Mouse (Mus musculus): ENCODE results near the gene Csk. TPM values are rescaled to one million over a fixed set of nuclear protein-coding genes. Genes with fewer than 3 reads are reported as not detected.

The Csk gene
- polyA plus RNA-seq, 1 experiment from 2014 or later, result 13.1 TPM

- peaks cover 24% of the 10 kb centered on the region for H3K27me3 ChIP-seq (ENCODE audit: control insufficient read depth, insufficient read depth, low read length)
- H3K9me3 ChIP-seq (ENCODE audit: control insufficient read depth, low read length), result no peaks in the 10 kb centered on the region
- H3K27ac ChIP-seq (replicated peaks in 1 of 2; ENCODE audit: control insufficient read depth in 1 of 2, insufficient read depth in 1 of 2, low read depth in 2 of 2, low read length in 2 of 2), result no peak overlapping the region
- H3K36me3 ChIP-seq (ENCODE audit: control insufficient read depth, insufficient read depth, low read length), result peaks cover under 1% of the 10 kb centered on the region; the same call in 1 of the 2 replicates
- peaks cover 42 to 56% of the 10 kb centered on the region in 2 experiments for H3K4me1 ChIP-seq (ENCODE audit: control insufficient read depth in 2 of 2, insufficient read depth in 2 of 2, low read length in 2 of 2)
- H3K4me2 ChIP-seq (ENCODE audit: low read length), result no peak overlapping the region
- no peak overlapping the region for H3K4me3 ChIP-seq (ENCODE audit: control insufficient read depth in 1 of 2, insufficient read depth in 1 of 2, low read depth in 1 of 2, low read length in 2 of 2)
- ATAC-seq (ENCODE audit: insufficient number of reproducible peaks, insufficient read depth, low FRiP score, low read depth), result no peak
- H3K9ac ChIP-seq (ENCODE audit: low read length), result peak overlapping the region; percentile 17; the same call in 1 of the 2 replicates
- WGBS, result 21% methylated on average over 2 of the region's 2 CpGs
Measured at GRCm38 (mm10) chr9:57601353-57601706, 52.1 kb downstream of the Csk start.

- Histone ChIP-seq H3K36me3 (ENCODE audit: control insufficient read depth, insufficient read depth, low read length) (peaks cover 4% of the 10 kb centered on the region; the same call in 1 of the 2 replicates), H3K4me3 (ENCODE audit: control insufficient read depth in 1 of 2, insufficient read depth in 1 of 2, low read depth in 1 of 2, low read length in 2 of 2) (no peak overlapping the region), H3K4me2 (ENCODE audit: low read length) (no peak overlapping the region), H3K4me1 (ENCODE audit: control insufficient read depth in 2 of 2, insufficient read depth in 2 of 2, low read length in 2 of 2) (peaks cover 39 to 51% of the 10 kb centered on the region in 2 experiments), H3K9ac (ENCODE audit: low read length) (no peak overlapping the region), H3K27me3 (ENCODE audit: control insufficient read depth, insufficient read depth, low read length) (peaks cover 19% of the 10 kb centered on the region), H3K9me3 (ENCODE audit: control insufficient read depth, low read length) (no peaks in the 10 kb centered on the region), H3K27ac (replicated peaks in 1 of 2; ENCODE audit: control insufficient read depth in 1 of 2, insufficient read depth in 1 of 2, low read depth in 2 of 2, low read length in 2 of 2) (no peak overlapping the region)
- 2% methylated on average over 3 of the region's 3 CpGs for WGBS
- peak; percentile 32; the same call in 1 of the 2 replicates for ATAC-seq (ENCODE audit: insufficient number of reproducible peaks, insufficient read depth, low FRiP score, low read depth)
Measured at GRCm38 (mm10) chr9:57600620-57601352, 52.6 kb downstream of the Csk start.

- WGBS, result 64% methylated on average over 8 of the region's 8 CpGs
- no peak overlapping the region for H3K9ac ChIP-seq (ENCODE audit: low read length)
- ATAC-seq (ENCODE audit: insufficient number of reproducible peaks, insufficient read depth, low FRiP score, low read depth), result no peak
- peaks cover 40 to 51% of the 10 kb centered on the region in 2 experiments for H3K4me1 ChIP-seq (ENCODE audit: control insufficient read depth in 2 of 2, insufficient read depth in 2 of 2, low read length in 2 of 2)
- peaks cover 2% of the 10 kb centered on the region; the same call in 1 of the 2 replicates for H3K27me3 ChIP-seq (ENCODE audit: control insufficient read depth, insufficient read depth, low read length)
- no peak overlapping the region for H3K27ac ChIP-seq (replicated peaks in 1 of 2; ENCODE audit: control insufficient read depth in 1 of 2, insufficient read depth in 1 of 2, low read depth in 2 of 2, low read length in 2 of 2)
- no peaks in the 10 kb centered on the region for H3K9me3 ChIP-seq (ENCODE audit: control insufficient read depth, low read length)
- no peak overlapping the region for H3K4me2 ChIP-seq (ENCODE audit: low read length)
- no peak overlapping the region for H3K4me3 ChIP-seq (ENCODE audit: control insufficient read depth in 1 of 2, insufficient read depth in 1 of 2, low read depth in 1 of 2, low read length in 2 of 2)
- H3K36me3 ChIP-seq (ENCODE audit: control insufficient read depth, insufficient read depth, low read length), result peaks cover 20% of the 10 kb centered on the region
Measured at GRCm38 (mm10) chr9:57598851-57599563, 54.4 kb downstream of the Csk start.

GRCm38 (mm10) chr9:57597929-57598382, 55.5 kb downstream of the Csk start:
- no peak for ATAC-seq (ENCODE audit: insufficient number of reproducible peaks, insufficient read depth, low FRiP score, low read depth)
- Histone ChIP-seq H3K27ac (replicated peaks in 1 of 2; ENCODE audit: control insufficient read depth in 1 of 2, insufficient read depth in 1 of 2, low read depth in 2 of 2, low read length in 2 of 2) (no peak overlapping the region; a peak in 1 of 4 replicates), H3K9ac (ENCODE audit: low read length) (no peak overlapping the region), H3K4me3 (ENCODE audit: control insufficient read depth in 1 of 2, insufficient read depth in 1 of 2, low read depth in 1 of 2, low read length in 2 of 2) (no peak overlapping the region), H3K4me2 (ENCODE audit: low read length) (no peak overlapping the region), H3K27me3 (ENCODE audit: control insufficient read depth, insufficient read depth, low read length) (no peaks in the 10 kb centered on the region), H3K9me3 (ENCODE audit: control insufficient read depth, low read length) (no peaks in the 10 kb centered on the region), H3K36me3 (ENCODE audit: control insufficient read depth, insufficient read depth, low read length) (peaks cover 31% of the 10 kb centered on the region), H3K4me1 (ENCODE audit: control insufficient read depth in 2 of 2, insufficient read depth in 2 of 2, low read length in 2 of 2) (peaks cover 42 to 51% of the 10 kb centered on the region in 2 experiments)
- 16% methylated on average over 4 of the region's 4 CpGs for WGBS

- H3K27me3 ChIP-seq (ENCODE audit: control insufficient read depth, insufficient read depth, low read length), result no peaks in the 10 kb centered on the region
- no peak for ATAC-seq (ENCODE audit: insufficient number of reproducible peaks, insufficient read depth, low FRiP score, low read depth)
- 0 out of 2 replicates have a peak overlapping the region, but pooled peaks have one; percentile 27 for H3K9ac ChIP-seq (ENCODE audit: low read length)
- H3K36me3 ChIP-seq (ENCODE audit: control insufficient read depth, insufficient read depth, low read length), result peaks cover 38% of the 10 kb centered on the region
- H3K4me2 ChIP-seq (ENCODE audit: low read length), result no peak overlapping the region
- H3K4me3 ChIP-seq (ENCODE audit: control insufficient read depth in 1 of 2, insufficient read depth in 1 of 2, low read depth in 1 of 2, low read length in 2 of 2), result no peak overlapping the region
- no peak overlapping the region for H3K27ac ChIP-seq (replicated peaks in 1 of 2; ENCODE audit: control insufficient read depth in 1 of 2, insufficient read depth in 1 of 2, low read depth in 2 of 2, low read length in 2 of 2)
- H3K4me1 ChIP-seq (ENCODE audit: control insufficient read depth in 2 of 2, insufficient read depth in 2 of 2, low read length in 2 of 2), result peaks cover 41 to 48% of the 10 kb centered on the region in 2 experiments
- H3K9me3 ChIP-seq (ENCODE audit: control insufficient read depth, low read length), result no peaks in the 10 kb centered on the region
- 82% methylated on average over 8 of the region's 8 CpGs for WGBS
Measured at GRCm38 (mm10) chr9:57597265-57597664, 56.2 kb downstream of the Csk start.

GRCm38 (mm10) chr9:57594174-57594509, 59.3 kb downstream of the Csk start:
- Histone ChIP-seq H3K36me3 (ENCODE audit: control insufficient read depth, insufficient read depth, low read length) (peaks cover 50% of the 10 kb centered on the region), H3K27me3 (ENCODE audit: control insufficient read depth, insufficient read depth, low read length) (no peaks in the 10 kb centered on the region), H3K4me2 (ENCODE audit: low read length) (no peak overlapping the region), H3K27ac (replicated peaks in 1 of 2; ENCODE audit: control insufficient read depth in 1 of 2, insufficient read depth in 1 of 2, low read depth in 2 of 2, low read length in 2 of 2) (no peak overlapping the region), H3K9me3 (ENCODE audit: control insufficient read depth, low read length) (no peaks in the 10 kb centered on the region), H3K4me1 (ENCODE audit: control insufficient read depth in 2 of 2, insufficient read depth in 2 of 2, low read length in 2 of 2) (peaks cover 21 to 22% of the 10 kb centered on the region in 2 experiments), H3K9ac (ENCODE audit: low read length) (no peak overlapping the region), H3K4me3 (ENCODE audit: control insufficient read depth in 1 of 2, insufficient read depth in 1 of 2, low read depth in 1 of 2, low read length in 2 of 2) (no peak overlapping the region)
- ATAC-seq (ENCODE audit: insufficient number of reproducible peaks, insufficient read depth, low FRiP score, low read depth), result no peak
- WGBS, result 39% methylated on average over 9 of the region's 9 CpGs

GRCm38 (mm10) chr9:57593454-57594173, 59.8 kb downstream of the Csk start:
- Histone ChIP-seq H3K9ac (ENCODE audit: low read length) (no peak overlapping the region), H3K9me3 (ENCODE audit: control insufficient read depth, low read length) (no peaks in the 10 kb centered on the region), H3K4me2 (ENCODE audit: low read length) (no peak overlapping the region), H3K27ac (replicated peaks in 1 of 2; ENCODE audit: control insufficient read depth in 1 of 2, insufficient read depth in 1 of 2, low read depth in 2 of 2, low read length in 2 of 2) (no peak overlapping the region), H3K4me3 (ENCODE audit: control insufficient read depth in 1 of 2, insufficient read depth in 1 of 2, low read depth in 1 of 2, low read length in 2 of 2) (no peak overlapping the region), H3K36me3 (ENCODE audit: control insufficient read depth, insufficient read depth, low read length) (peaks cover 50% of the 10 kb centered on the region), H3K4me1 (ENCODE audit: control insufficient read depth in 2 of 2, insufficient read depth in 2 of 2, low read length in 2 of 2) (peaks cover 18 to 20% of the 10 kb centered on the region in 2 experiments), H3K27me3 (ENCODE audit: control insufficient read depth, insufficient read depth, low read length) (no peaks in the 10 kb centered on the region)
- WGBS, result 52% methylated on average over 12 of the region's 12 CpGs
- no peak for ATAC-seq (ENCODE audit: insufficient number of reproducible peaks, insufficient read depth, low FRiP score, low read depth)

Data from heart, embryonic 14.5 days (tissue).